Mouse (Mus musculus) right cerebral cortex, postnatal 36 days (tissue): ENCODE results near the gene Nbeal2.

Experiments used
- DNase-seq, 2 experiments: peaks; one replicate each; pipeline ENCODE4 v3.0.0; 2022; ENCODE audit warnings: low spot score in 2 of 2, mixed read lengths in 1 of 2

Gene Nbeal2

GRCm38 (mm10) chr9:110651931-110652722 lies 1.8 kb downstream of the Nbeal2 start:
- DNase-seq = no peak

- no peak for DNase-seq
Measured at GRCm38 (mm10) chr9:110649775-110650174, 4.2 kb downstream of the Nbeal2 start.

GRCm38 (mm10) chr9:110645219-110645618 lies 8.7 kb downstream of the Nbeal2 start:
- no peak for DNase-seq

- no peak for DNase-seq
Measured at GRCm38 (mm10) chr9:110644295-110644694, 9.7 kb downstream of the Nbeal2 start.

GRCm38 (mm10) chr9:110643787-110644186 lies 10.2 kb downstream of the Nbeal2 start:
- DNase-seq = no peak

GRCm38 (mm10) chr9:110642812-110643524 lies 11.0 kb downstream of the Nbeal2 start:
- no peak for DNase-seq

- DNase-seq = no peak
Measured at GRCm38 (mm10) chr9:110641006-110641405, 13.0 kb downstream of the Nbeal2 start.

GRCm38 (mm10) chr9:110638611-110639021 lies 15.3 kb downstream of the Nbeal2 start:
- DNase-seq = no peak

GRCm38 (mm10) chr9:110635225-110635624 lies 18.7 kb downstream of the Nbeal2 start:
- peak; percentile 70 to 82 for DNase-seq

- no peak for DNase-seq
Measured at GRCm38 (mm10) chr9:110633882-110634281, 20.1 kb downstream of the Nbeal2 start.

- no peak for DNase-seq
Measured at GRCm38 (mm10) chr9:110632671-110633070, 21.3 kb downstream of the Nbeal2 start.

- no peak for DNase-seq
Measured at GRCm38 (mm10) chr9:110631651-110632275, 22.2 kb downstream of the Nbeal2 start.

GRCm38 (mm10) chr9:110631191-110631590 lies 22.8 kb downstream of the Nbeal2 start:
- DNase-seq = no peak

GRCm38 (mm10) chr9:110630171-110630570 lies 23.8 kb downstream of the Nbeal2 start:
- DNase-seq = no peak

- no peak for DNase-seq
Measured at GRCm38 (mm10) chr9:110625350-110625908, 28.5 kb downstream of the Nbeal2 start.

GRCm38 (mm10) chr9:110624361-110625166 lies 29.4 kb downstream of the Nbeal2 start, which contains the start of gene Nradd:
TSS of gene Nradd (minus strand) at chr9:110624452.
- DNase-seq = peak; percentile 82 to 86

- DNase-seq = no peak
Measured at GRCm38 (mm10) chr9:110623416-110624195, 30.4 kb downstream of the Nbeal2 start.

GRCm38 (mm10) chr9:110622621-110623219 lies 31.2 kb downstream of the Nbeal2 start:
- DNase-seq = no peak

- no peak for DNase-seq
Measured at GRCm38 (mm10) chr9:110620685-110621084, 33.3 kb downstream of the Nbeal2 start.

- no peak for DNase-seq
Measured at GRCm38 (mm10) chr9:110620180-110620579, 33.8 kb downstream of the Nbeal2 start.
